Mouse (Mus musculus) embryonic fibroblast, embryonic 13.5 days (primary cell): ENCODE results near the gene Itgb6.

Experiments used
- CTCF ChIP-seq: IDR thresholded peaks from 2 replicates; pipeline ENCODE4 v1.5.1; 2011; ENCODE audit warnings: mild to moderate bottlenecking, control low read depth, low read length, moderate library complexity, borderline replicate concordance; ENCODE audit not compliant: insufficient read depth
- POLR2A ChIP-seq: IDR thresholded peaks from 2 replicates; pipeline ENCODE4 v1.6.1; 2011; ENCODE audit warnings: low read depth, mild to moderate bottlenecking, control low read depth, low read length, moderate library complexity

DNA sequence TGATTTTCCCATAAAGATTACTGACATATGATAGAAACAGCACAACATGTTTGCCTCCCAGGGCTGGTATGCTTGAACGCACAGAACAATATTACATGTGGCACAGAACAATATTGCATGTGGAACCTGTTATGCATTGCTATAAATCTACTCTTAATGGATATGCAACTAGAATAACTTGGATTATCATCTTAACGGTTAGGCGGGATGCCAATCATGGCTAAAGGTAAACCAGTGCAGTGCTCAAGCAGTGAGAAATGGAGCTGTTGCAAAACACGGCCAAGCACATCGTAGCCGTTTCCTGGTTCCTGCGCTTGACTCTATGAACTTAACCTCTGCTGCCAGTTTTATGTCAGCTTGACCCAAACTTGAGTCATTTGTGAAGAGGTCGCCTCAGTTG is 171.9 kb downstream of the Itgb6 start:
- TF ChIP-seq POLR2A: no peak
- no peak for TF ChIP-seq CTCF
